Mouse (Mus musculus): ENCODE data around the gene Cbfb. TPM values are rescaled to one million over a fixed set of nuclear protein-coding genes. Genes with fewer than 3 reads are reported as not detected.

Cbfb gene
- polyA plus RNA-seq, 1 experiment from 2014 or later, result 34.1 TPM

GRCm38 (mm10) chr8:105209153-105210110 is 39.0 kb downstream of the Cbfb start:
- H3K4me1 ChIP-seq (replicated peaks; ENCODE audit: control insufficient read depth, insufficient read depth, low read length), result peaks cover 3% of the 10 kb centered on the region; the same call in 1 of the 2 replicates
- no peak overlapping the region for H3K4me2 ChIP-seq (replicated peaks)
- no peak overlapping the region for H3K27ac ChIP-seq
- H3K36me3 ChIP-seq (replicated peaks; ENCODE audit: control insufficient read depth, insufficient read depth), result no peaks in the 10 kb centered on the region
- no peaks in the 10 kb centered on the region for H3K9me3 ChIP-seq (ENCODE audit: control insufficient read depth, low read length)
- DNase-seq (ENCODE audit: low spot score) (no peak), ATAC-seq (ENCODE audit: low FRiP score) (no peak)
- no peaks in the 10 kb centered on the region for H3K27me3 ChIP-seq (ENCODE audit: control insufficient read depth, insufficient read depth, low read length)
- H3K4me3 ChIP-seq (replicated peaks; ENCODE audit: low read length), result no peak overlapping the region
- WGBS, result 69% methylated on average over 1 of the region's 1 CpGs
- no peak overlapping the region for H3K9ac ChIP-seq

GRCm38 (mm10) chr8:105214104-105214503 is 43.6 kb downstream of the Cbfb start:
- Histone ChIP-seq H3K36me3 (replicated peaks; ENCODE audit: control insufficient read depth, insufficient read depth) (peaks cover 5% of the 10 kb centered on the region; the same call in 1 of the 2 replicates), H3K27ac (no peak overlapping the region), H3K9ac (no peak overlapping the region), H3K4me3 (replicated peaks; ENCODE audit: low read length) (no peak overlapping the region), H3K27me3 (ENCODE audit: control insufficient read depth, insufficient read depth, low read length) (no peaks in the 10 kb centered on the region), H3K4me1 (replicated peaks; ENCODE audit: control insufficient read depth, insufficient read depth, low read length) (no peaks in the 10 kb centered on the region), H3K9me3 (ENCODE audit: control insufficient read depth, low read length) (no peaks in the 10 kb centered on the region), H3K4me2 (replicated peaks) (no peak overlapping the region)
- DNase-seq (ENCODE audit: low spot score) (no peak), ATAC-seq (ENCODE audit: low FRiP score) (no peak)
- 93% methylated on average over 5 of the region's 5 CpGs for WGBS

GRCm38 (mm10) chr8:105217926-105218522 is 47.5 kb downstream of the Cbfb start:
- no peak overlapping the region for H3K4me3 ChIP-seq (replicated peaks; ENCODE audit: low read length)
- H3K27me3 ChIP-seq (ENCODE audit: control insufficient read depth, insufficient read depth, low read length), result no peaks in the 10 kb centered on the region
- H3K27ac ChIP-seq, result no peak overlapping the region
- H3K4me2 ChIP-seq (replicated peaks), result no peak overlapping the region
- H3K4me1 ChIP-seq (replicated peaks; ENCODE audit: control insufficient read depth, insufficient read depth, low read length), result no peaks in the 10 kb centered on the region
- ATAC-seq (ENCODE audit: low FRiP score) (no peak), DNase-seq (ENCODE audit: low spot score) (peak; percentile 90)
- 85% methylated on average over 5 of the region's 5 CpGs for WGBS
- H3K36me3 ChIP-seq (replicated peaks; ENCODE audit: control insufficient read depth, insufficient read depth), result peaks cover 5% of the 10 kb centered on the region; the same call in 1 of the 2 replicates
- H3K9ac ChIP-seq, result no peak overlapping the region
- H3K9me3 ChIP-seq (ENCODE audit: control insufficient read depth, low read length), result no peaks in the 10 kb centered on the region

GRCm38 (mm10) chr8:105223850-105224249 is 53.4 kb downstream of the Cbfb start:
- ATAC-seq (ENCODE audit: low FRiP score) (no peak), DNase-seq (ENCODE audit: low spot score) (no peak)
- Histone ChIP-seq H3K4me2 (replicated peaks) (peak overlapping the region; percentile 74), H3K4me1 (replicated peaks; ENCODE audit: control insufficient read depth, insufficient read depth, low read length) (peaks cover 9% of the 10 kb centered on the region), H3K27me3 (ENCODE audit: control insufficient read depth, insufficient read depth, low read length) (no peaks in the 10 kb centered on the region), H3K9me3 (ENCODE audit: control insufficient read depth, low read length) (no peaks in the 10 kb centered on the region), H3K36me3 (replicated peaks; ENCODE audit: control insufficient read depth, insufficient read depth) (no peaks in the 10 kb centered on the region), H3K4me3 (replicated peaks; ENCODE audit: low read length) (no peak overlapping the region), H3K27ac (no peak overlapping the region), H3K9ac (no peak overlapping the region)
- WGBS, result 85% methylated on average over 7 of the region's 7 CpGs

- H3K4me3 ChIP-seq (replicated peaks; ENCODE audit: low read length), result peak within 1 kb of the TSS; percentile 83
- peaks cover 9% of the 10 kb centered on the region for H3K4me1 ChIP-seq (replicated peaks; ENCODE audit: control insufficient read depth, insufficient read depth, low read length)
- H3K27ac ChIP-seq, result peak within 1 kb of the TSS; percentile 73
- H3K36me3 ChIP-seq (replicated peaks; ENCODE audit: control insufficient read depth, insufficient read depth), result no peaks in the 10 kb centered on the region
- WGBS, result 3% methylated on average over 34 of the region's 34 CpGs
- no peaks in the 10 kb centered on the region for H3K27me3 ChIP-seq (ENCODE audit: control insufficient read depth, insufficient read depth, low read length)
- ATAC-seq (ENCODE audit: low FRiP score), result peak; percentile 96
- H3K9me3 ChIP-seq (ENCODE audit: control insufficient read depth, low read length), result no peaks in the 10 kb centered on the region
- peak; percentile 97 for DNase-seq (ENCODE audit: low spot score)
- peak within 1 kb of the TSS; percentile 88 for H3K9ac ChIP-seq
- peak within 1 kb of the TSS; percentile 74 for H3K4me2 ChIP-seq (replicated peaks)
Observed at GRCm38 (mm10) chr8:105224413-105225271, 54.2 kb downstream of the Cbfb start, which contains the start of gene D230025D16Rik. Gene D230025D16Rik, plus strand, starts transcription at chr8:105225145.

GRCm38 (mm10) chr8:105225272-105225593 is 54.8 kb downstream of the Cbfb start:
- under 1% methylated on average over 27 of the region's 27 CpGs for WGBS
- DNase-seq (ENCODE audit: low spot score), result no peak
- Histone ChIP-seq H3K36me3 (replicated peaks; ENCODE audit: control insufficient read depth, insufficient read depth) (no peaks in the 10 kb centered on the region), H3K4me2 (replicated peaks) (peak overlapping the region; percentile 74), H3K9me3 (ENCODE audit: control insufficient read depth, low read length) (no peaks in the 10 kb centered on the region), H3K27ac (peak overlapping the region; percentile 73), H3K4me1 (replicated peaks; ENCODE audit: control insufficient read depth, insufficient read depth, low read length) (peaks cover 9% of the 10 kb centered on the region), H3K27me3 (ENCODE audit: control insufficient read depth, insufficient read depth, low read length) (no peaks in the 10 kb centered on the region), H3K9ac (peak overlapping the region; percentile 88), H3K4me3 (replicated peaks; ENCODE audit: low read length) (peak overlapping the region; percentile 83)
- ATAC-seq (ENCODE audit: low FRiP score), result no peak

- peaks cover 9% of the 10 kb centered on the region for H3K4me1 ChIP-seq (replicated peaks; ENCODE audit: control insufficient read depth, insufficient read depth, low read length)
- 37% methylated on average over 6 of the region's 6 CpGs for WGBS
- H3K27ac ChIP-seq, result no peak overlapping the region
- DNase-seq (ENCODE audit: low spot score) (no peak), ATAC-seq (ENCODE audit: low FRiP score) (no peak)
- H3K9me3 ChIP-seq (ENCODE audit: control insufficient read depth, low read length), result no peaks in the 10 kb centered on the region
- H3K9ac ChIP-seq, result peak overlapping the region; percentile 88
- peak overlapping the region; percentile 83 for H3K4me3 ChIP-seq (replicated peaks; ENCODE audit: low read length)
- H3K4me2 ChIP-seq (replicated peaks), result peak overlapping the region; percentile 74
- no peaks in the 10 kb centered on the region for H3K27me3 ChIP-seq (ENCODE audit: control insufficient read depth, insufficient read depth, low read length)
- H3K36me3 ChIP-seq (replicated peaks; ENCODE audit: control insufficient read depth, insufficient read depth), result no peaks in the 10 kb centered on the region
Observed at GRCm38 (mm10) chr8:105225917-105226316, 55.4 kb downstream of the Cbfb start.

GRCm38 (mm10) chr8:105231503-105232320 is 61.2 kb downstream of the Cbfb start:
- ATAC-seq (ENCODE audit: low FRiP score) (no peak), DNase-seq (ENCODE audit: low spot score) (no peak)
- no peaks in the 10 kb centered on the region for H3K27me3 ChIP-seq (ENCODE audit: control insufficient read depth, insufficient read depth, low read length)
- H3K4me2 ChIP-seq (replicated peaks), result no peak overlapping the region
- H3K9me3 ChIP-seq (ENCODE audit: control insufficient read depth, low read length), result no peaks in the 10 kb centered on the region
- no peak overlapping the region for H3K27ac ChIP-seq
- H3K9ac ChIP-seq, result no peak overlapping the region
- peaks cover 38% of the 10 kb centered on the region for H3K36me3 ChIP-seq (replicated peaks; ENCODE audit: control insufficient read depth, insufficient read depth)
- H3K4me3 ChIP-seq (replicated peaks; ENCODE audit: low read length), result no peak overlapping the region
- H3K4me1 ChIP-seq (replicated peaks; ENCODE audit: control insufficient read depth, insufficient read depth, low read length), result no peaks in the 10 kb centered on the region
- WGBS, result 85% methylated on average over 12 of the region's 12 CpGs

Measured in hindbrain, embryonic 14.5 days (tissue).